Mouse (Mus musculus): Measurements from ENCODE around the gene Wfdc10.

DNA sequence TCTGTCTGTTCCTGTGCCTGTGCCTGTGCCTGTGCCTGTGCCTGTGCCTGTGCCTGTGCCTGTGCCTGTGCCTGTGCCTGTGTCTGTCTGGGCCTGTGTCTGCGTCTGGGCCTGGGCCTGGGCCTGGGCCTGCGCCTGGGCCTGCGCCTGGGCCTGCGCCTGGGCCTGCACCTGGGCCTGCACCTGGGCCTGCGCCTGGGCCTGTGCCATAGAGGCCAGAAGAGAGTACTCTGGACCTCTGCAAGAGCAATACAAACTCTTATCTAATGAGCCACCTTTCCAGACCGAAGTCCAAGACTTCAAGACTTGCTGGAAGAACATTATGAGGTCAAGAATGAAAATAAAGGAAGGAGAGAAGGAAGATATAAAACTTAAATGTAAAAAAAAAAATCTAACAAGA is 49.5 kb downstream of the Wfdc10 start:
- TF ChIP-seq CTCF (IDR thresholded peaks at IDR 0.05; ENCODE audit: borderline replicate concordance, extremely low read depth, insufficient read depth, insufficient read length) (no peak), POLR2A (IDR thresholded peaks at IDR 0.05; ENCODE audit: borderline replicate concordance, extremely low read depth, insufficient read depth, insufficient read length, poor library complexity, severe bottlenecking) (no peak)
